Mouse (Mus musculus) cerebellum, adult 2 months (tissue): Measurements from ENCODE around the gene Col4a6. TPM values are rescaled to one million over a fixed set of nuclear protein-coding genes. Genes with fewer than 3 reads are reported as not detected.
A peak's percentile ranks its signal among the peaks of the same experiment; 100 is the strongest.

Experiments
- DNase-seq, 2 experiments: peaks; one replicate each; pipeline ENCODE4 v3.0.0; 2021
- H3K27ac ChIP-seq: fragments of 200-500 bp; 2 replicates; pipeline ENCODE4 v1.5.1; 2012; ENCODE audit warnings: low read length, control low read depth, inconsistent platforms; ENCODE audit not compliant: insufficient read depth
- H3K27me3 ChIP-seq: fragments of 200-500 bp; 2 replicates; pipeline ENCODE4 v1.6.1; 2012; ENCODE audit warnings: inconsistent platforms, mild to moderate bottlenecking, low read length, moderate library complexity; ENCODE audit not compliant: control insufficient read depth, insufficient read depth
- H3K4me1 ChIP-seq: fragments of 200-500 bp; 2 replicates; pipeline ENCODE4 v1.6.1; 2011; ENCODE audit warnings: low read length; ENCODE audit not compliant: control insufficient read depth, insufficient read depth
- H3K4me3 ChIP-seq: fragments of 200-500 bp; replicated peaks from 2 replicates; pipeline ENCODE3; 2011; ENCODE audit warnings: mild to moderate bottlenecking, low read depth, low read length, control low read depth; ENCODE audit not compliant: insufficient read depth
- CTCF ChIP-seq: fragments of 200-500 bp; IDR thresholded peaks from 2 replicates; pipeline ENCODE4 v1.5.1; 2011; ENCODE audit warnings: low read depth, mild to moderate bottlenecking, control low read depth, low read length, moderate library complexity, borderline replicate concordance; ENCODE audit not compliant: insufficient read depth
- POLR2A ChIP-seq: fragments of 200-500 bp; IDR thresholded peaks from 2 replicates; pipeline ENCODE4 v1.6.1; 2011; ENCODE audit warnings: low read length, control low read depth, borderline replicate concordance; ENCODE audit not compliant: insufficient read depth
- WGBS: fragments of 180-500 bp; shearing (Covaris S2); methylation state at CpG from one replicate; pipeline ENCODE4 v1.1.7; 2018; 5-methylcytosine and 5-hydroxymethylcytosine counted together
- polyA plus RNA-seq: library from polyadenylated mRNA; depleted of rRNA; stranded (reverse); fragments of >200 nt; gene quantifications from 2 replicates; pipeline ENCODE4 v1.2.3, GENCODE M21; 2012; rRNA removed

Gene Col4a6
- 0.67 and 0.77 TPM in 2 replicates for polyA plus RNA-seq

GRCm38 (mm10) chrX:141473470-141474302 is at the start of gene Col4a6:
TSS of gene Col4a6 (minus strand) at chrX:141474076.
- WGBS: 8% methylated on average over 16 of the region's 16 CpGs
- Histone ChIP-seq H3K27me3 (no peaks in the 10 kb centered on the region), H3K4me3 (no peak within 1 kb of the TSS), H3K4me1 (no peaks in the 10 kb centered on the region), H3K27ac (no peak within 1 kb of the TSS)
- no peak for DNase-seq
- no peak for TF ChIP-seq CTCF
- no peak for TF ChIP-seq POLR2A

- H3K4me3 ChIP-seq: no peak overlapping the region
- DNase-seq: no peak
- H3K27me3 ChIP-seq: no peaks in the 10 kb centered on the region
- no peak overlapping the region for H3K27ac ChIP-seq
- WGBS: 76% methylated on average over 1 of the region's 1 CpGs
- H3K4me1 ChIP-seq: no peaks in the 10 kb centered on the region
- TF ChIP-seq POLR2A (no peak), CTCF (no peak)
These were observed 29.2 kb upstream of the Col4a6 start for GRCm38 (mm10) chrX:141503125-141503524.

- DNase-seq: no peak
- Histone ChIP-seq H3K27me3 (no peaks in the 10 kb centered on the region), H3K27ac (no peak overlapping the region), H3K4me3 (no peak overlapping the region), H3K4me1 (no peaks in the 10 kb centered on the region)
- no peak for TF ChIP-seq POLR2A
- TF ChIP-seq CTCF: no peak
- 52% methylated on average over 4 of the region's 4 CpGs for WGBS
These were observed 20.7 kb upstream of the Col4a6 start for GRCm38 (mm10) chrX:141494545-141494944.

GRCm38 (mm10) chrX:141475566-141476327 is 1.9 kb upstream of the Col4a6 start:
- Histone ChIP-seq H3K4me3 (peak overlapping the region; percentile 36), H3K4me1 (no peaks in the 10 kb centered on the region), H3K27me3 (no peaks in the 10 kb centered on the region), H3K27ac (no peak overlapping the region)
- peak in 1 of 2 experiments; percentile 1 for DNase-seq
- 6% methylated on average over 14 of the region's 14 CpGs for WGBS
- TF ChIP-seq POLR2A (no peak), CTCF (no peak)

- DNase-seq: peak; percentile 17 to 21
- Histone ChIP-seq H3K27me3 (no peaks in the 10 kb centered on the region), H3K4me1 (no peaks in the 10 kb centered on the region), H3K4me3 (peak within 1 kb of the TSS; percentile 36), H3K27ac (no peak within 1 kb of the TSS)
- WGBS: 4% methylated on average over 13 of the region's 13 CpGs
- TF ChIP-seq POLR2A: no peak
- TF ChIP-seq CTCF: no peak
These were observed 1.2 kb upstream of the Col4a6 start, which contains the start of gene Col4a5 for GRCm38 (mm10) chrX:141475110-141475509. TSS of gene Col4a5 (plus strand) at chrX:141475385.

- DNase-seq: no peak
- H3K27ac ChIP-seq: no peak overlapping the region
- H3K27me3 ChIP-seq: no peaks in the 10 kb centered on the region
- no peaks in the 10 kb centered on the region for H3K4me1 ChIP-seq
- 87% methylated on average over 1 of the region's 1 CpGs for WGBS
- no peak for TF ChIP-seq POLR2A
- no peak for TF ChIP-seq CTCF
- no peak overlapping the region for H3K4me3 ChIP-seq
These were observed 25.9 kb downstream of the Col4a6 start for GRCm38 (mm10) chrX:141447936-141448335.

- H3K27me3 ChIP-seq: no peaks in the 10 kb centered on the region
- no peak for DNase-seq
- TF ChIP-seq POLR2A (no peak), CTCF (no peak)
- no peak overlapping the region for H3K4me3 ChIP-seq
- H3K27ac ChIP-seq: no peak overlapping the region
- H3K4me1 ChIP-seq: no peaks in the 10 kb centered on the region
- WGBS: 76% methylated on average over 2 of the region's 2 CpGs
These were observed 34.5 kb downstream of the Col4a6 start for GRCm38 (mm10) chrX:141439423-141439822.
